Mouse (Mus musculus) embryonic facial prominence, embryonic 12.5 days (tissue): ENCODE results near the gene Dpf2. TPM values are rescaled to one million over a fixed set of nuclear protein-coding genes. Genes with fewer than 3 reads are reported as not detected.

Experiments used
- ATAC-seq: fragments of 200-750 bp; cut with Nextera tagmentation; 2 replicates; pipeline ENCODE4 v1.8.0; 2017; ENCODE audit not compliant: insufficient number of reproducible peaks, insufficient read depth, low FRiP score, low TSS enrichment
- H3K27ac ChIP-seq: fragments of 300-500 bp; sonication (generic); 2 replicates; pipeline ENCODE4 v1.5.1; 2016; ENCODE audit warnings: mild to moderate bottlenecking
- H3K27me3 ChIP-seq: fragments of 300-500 bp; sonication (generic); 2 replicates; pipeline ENCODE4 v1.6.1; 2016; ENCODE audit warnings: mild to moderate bottlenecking, moderate library complexity
- H3K36me3 ChIP-seq: fragments of 300-500 bp; sonication (generic); 2 replicates; pipeline ENCODE4 v1.6.1; 2016; ENCODE audit warnings: mild to moderate bottlenecking
- H3K4me1 ChIP-seq: fragments of 300-500 bp; sonication (generic); 2 replicates; pipeline ENCODE4 v1.6.1; 2016
- H3K4me2 ChIP-seq: fragments of 300-500 bp; sonication (generic); replicated peaks from 2 replicates; pipeline ENCODE4 v1.6.1; 2016; ENCODE audit warnings: mild to moderate bottlenecking, moderate library complexity
- H3K4me3 ChIP-seq: fragments of 300-500 bp; sonication (generic); 2 replicates; pipeline ENCODE4 v1.5.1; 2016; ENCODE audit warnings: mild to moderate bottlenecking
- H3K9ac ChIP-seq: fragments of 300-500 bp; sonication (generic); 2 replicates; pipeline ENCODE4 v1.6.1; 2016; ENCODE audit warnings: mild to moderate bottlenecking, moderate library complexity
- H3K9me3 ChIP-seq: fragments of 300-500 bp; sonication (generic); 2 replicates; pipeline ENCODE4 v1.6.1; 2016; ENCODE audit warnings: mild to moderate bottlenecking, moderate library complexity
- WGBS: fragments of 180-500 bp; shearing (Covaris S2); methylation state at CpG from one replicate; pipeline ENCODE4 v1.1.7; 2016; 5-methylcytosine and 5-hydroxymethylcytosine counted together
- polyA plus RNA-seq: library from polyadenylated mRNA; unstranded; fragments of >200 nt; fragmentation: Nextera tagmentation; extraction: Ambion mirVana; gene quantifications from 2 replicates; pipeline ENCODE4 v1.2.1, GENCODE M21; 2016

Gene Dpf2
- 192 and 207 TPM in 2 replicates for polyA plus RNA-seq

DNA sequence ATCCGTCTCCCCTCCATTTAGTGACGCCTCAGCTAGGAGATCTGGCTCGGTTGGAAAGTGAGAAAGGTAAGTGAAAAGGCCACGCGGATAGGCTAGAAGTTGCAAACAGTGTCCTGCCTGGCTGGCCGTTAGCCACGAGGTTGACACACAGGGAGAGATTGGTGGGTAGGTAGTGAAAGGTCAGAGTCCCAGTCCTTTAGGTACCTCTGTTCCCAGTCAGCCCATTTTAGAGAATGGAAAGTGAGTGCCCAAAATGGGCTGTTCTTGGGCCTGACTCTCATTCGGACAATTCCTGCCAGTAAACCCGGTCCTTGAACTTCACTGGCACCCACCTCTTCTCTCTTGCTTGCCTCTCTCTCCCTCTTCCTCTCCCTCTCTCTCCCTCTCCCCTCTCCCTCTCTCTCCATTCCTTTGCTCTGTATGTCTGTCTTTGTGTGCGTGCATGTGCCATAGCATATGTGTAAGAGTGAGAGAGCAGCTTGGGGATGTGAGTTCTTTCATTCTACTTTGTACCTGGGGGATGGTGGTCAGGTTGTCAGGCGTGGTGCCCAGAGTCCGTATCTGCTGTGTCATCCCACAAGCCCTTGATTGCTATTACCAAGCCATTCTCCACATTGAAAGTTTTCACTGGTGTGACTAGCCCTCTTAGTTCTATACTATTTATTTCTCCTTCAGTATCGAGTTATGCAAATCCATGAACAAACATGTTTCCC is at the start of gene Dpf2:
Gene Dpf2, minus strand, starts transcription at position 4 of the 713 bp plus-strand sequence.
- Histone ChIP-seq H3K9me3 (no peaks in the 10 kb centered on the region), H3K27me3 (no peaks in the 10 kb centered on the region), H3K4me1 (peaks cover 18% of the 10 kb centered on the region), H3K9ac (peak within 1 kb of the TSS; percentile 98), H3K4me3 (peak within 1 kb of the TSS; percentile 97), H3K27ac (peak within 1 kb of the TSS; percentile 91), H3K36me3 (no peaks in the 10 kb centered on the region; the same call in 1 of the 2 replicates), H3K4me2 (peak within 1 kb of the TSS; percentile 72)
- WGBS, result 26% methylated on average over 11 of the region's 13 CpGs
- ATAC-seq, result no peak

DNA sequence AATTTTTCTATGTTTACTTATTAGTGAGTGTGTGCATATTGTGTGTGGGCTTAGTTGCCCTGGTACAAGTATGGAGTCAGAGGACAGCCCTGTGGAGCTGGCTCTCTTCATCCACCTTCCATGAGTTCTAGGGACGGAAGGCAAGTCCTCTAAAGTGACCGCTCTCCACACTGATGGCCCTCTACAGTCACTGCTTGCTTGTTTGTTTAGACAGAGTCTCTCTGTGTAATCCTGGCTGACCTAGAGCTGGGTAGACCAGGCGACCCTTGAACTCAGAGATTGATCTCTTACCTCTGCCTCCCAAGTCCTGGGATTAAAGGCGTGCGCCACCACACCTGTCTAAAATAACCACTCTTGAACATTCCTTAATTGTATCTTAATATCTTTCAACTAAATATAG is 44.6 kb upstream of the Dpf2 start:
- Histone ChIP-seq H3K27ac (no peak overlapping the region), H3K9ac (no peak overlapping the region), H3K9me3 (no peaks in the 10 kb centered on the region), H3K4me1 (peaks cover 7% of the 10 kb centered on the region), H3K36me3 (peaks cover 59% of the 10 kb centered on the region), H3K4me3 (no peak overlapping the region), H3K27me3 (no peaks in the 10 kb centered on the region), H3K4me2 (no peak overlapping the region)
- ATAC-seq, result no peak
- WGBS, result 88% methylated on average over 5 of the region's 5 CpGs

DNA sequence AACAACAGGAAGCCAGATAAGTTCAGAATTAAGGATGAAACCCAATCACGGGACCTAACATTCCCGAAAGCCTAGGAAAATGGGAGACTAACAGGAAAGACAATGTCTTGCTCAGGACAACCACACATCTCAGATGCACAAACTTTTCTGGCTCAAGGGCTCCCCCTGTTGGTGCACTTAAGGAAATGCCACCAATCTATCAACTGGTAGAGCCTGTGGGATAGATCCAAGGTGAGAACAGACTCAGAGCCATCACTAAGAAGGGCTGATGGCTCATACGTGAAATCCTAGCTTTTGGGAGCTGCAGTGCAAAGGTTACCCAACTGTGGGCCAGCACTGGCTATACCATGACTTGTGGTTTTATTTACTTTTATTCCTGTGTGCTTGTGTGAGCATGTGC is 43.9 kb upstream of the Dpf2 start:
- Histone ChIP-seq H3K9ac (no peak overlapping the region), H3K27me3 (no peaks in the 10 kb centered on the region), H3K4me3 (no peak overlapping the region), H3K4me2 (no peak overlapping the region), H3K36me3 (peaks cover 66% of the 10 kb centered on the region), H3K4me1 (peaks cover 13% of the 10 kb centered on the region; the same call in 1 of the 2 replicates), H3K27ac (no peak overlapping the region), H3K9me3 (no peaks in the 10 kb centered on the region)
- 31% methylated on average over 3 of the region's 3 CpGs for WGBS
- ATAC-seq, result peak; percentile 59; the same call in 1 of the 2 replicates

DNA sequence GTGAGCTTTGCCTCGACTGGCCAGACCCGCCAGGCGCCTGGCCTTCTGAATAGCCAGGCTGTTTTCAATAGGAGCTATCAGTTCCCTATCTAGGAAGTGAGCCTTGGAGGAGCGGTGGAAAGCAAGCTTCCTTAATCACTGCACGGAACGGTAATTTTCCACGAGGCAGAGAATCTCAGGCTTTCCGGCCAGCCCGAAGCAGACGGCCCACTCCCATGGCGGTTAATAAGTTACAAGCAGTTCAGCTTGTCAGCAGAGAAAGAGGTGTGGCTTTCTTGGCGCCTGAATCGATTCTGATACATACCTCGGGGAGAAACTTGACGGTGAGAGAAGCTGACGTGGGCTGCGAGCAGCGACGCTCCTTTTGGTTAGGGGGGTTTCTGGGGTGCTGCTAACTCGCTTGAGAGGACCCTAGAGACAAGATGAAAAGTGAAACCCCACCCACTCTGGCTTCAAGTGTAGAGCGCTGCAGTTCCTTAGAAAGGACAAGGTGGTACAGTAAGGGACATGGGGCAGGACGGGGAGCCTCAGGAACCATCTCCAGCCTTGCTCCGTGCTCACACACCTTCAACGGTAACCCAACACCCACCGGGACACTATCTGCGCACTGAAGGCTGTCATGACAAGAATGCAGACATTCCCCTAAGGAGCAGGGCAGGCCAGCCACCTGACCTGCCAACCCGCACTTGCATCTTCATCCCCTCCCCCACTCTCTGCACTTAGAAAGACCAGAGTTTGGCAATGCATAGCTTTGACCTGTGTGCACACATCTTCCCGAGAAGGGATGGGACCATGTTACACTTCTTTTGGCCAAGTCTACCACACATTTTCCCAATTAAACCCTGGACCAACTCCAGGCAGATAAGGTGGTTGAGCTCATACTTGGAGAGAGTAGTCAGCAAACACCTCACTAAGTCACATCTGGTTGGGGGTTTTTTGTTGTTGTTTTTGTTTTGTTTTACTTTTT is 43.2 kb upstream of the Dpf2 start:
- Histone ChIP-seq H3K4me1 (peaks cover 15% of the 10 kb centered on the region; the same call in 1 of the 2 replicates), H3K9me3 (no peaks in the 10 kb centered on the region), H3K4me3 (no peak overlapping the region), H3K27ac (peak overlapping the region; percentile 51; the same call in 1 of the 2 replicates), H3K27me3 (no peaks in the 10 kb centered on the region), H3K36me3 (peaks cover 66% of the 10 kb centered on the region), H3K4me2 (no peak overlapping the region), H3K9ac (no peak overlapping the region)
- 76% methylated on average over 28 of the region's 28 CpGs for WGBS
- ATAC-seq, result no peak

DNA sequence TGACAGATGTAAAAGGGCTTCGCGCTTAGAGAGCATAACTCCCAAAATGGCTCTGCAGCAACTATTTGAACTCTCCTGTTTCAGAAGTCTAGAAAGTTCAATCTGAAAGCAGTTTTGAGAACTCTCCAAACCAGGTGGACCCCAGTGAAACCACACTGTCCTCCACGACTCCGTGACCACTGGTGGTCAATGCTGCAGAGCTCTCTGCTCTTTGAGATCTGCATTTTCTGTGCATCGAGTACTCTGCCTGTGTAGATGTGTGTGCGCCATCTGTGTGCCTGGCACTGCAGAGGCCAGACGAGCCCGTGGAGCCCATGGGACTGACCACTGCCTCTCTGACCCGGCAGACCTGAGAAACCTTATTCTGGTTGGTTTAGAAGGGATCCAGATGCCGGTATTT is 42.1 kb upstream of the Dpf2 start:
- peaks cover 71% of the 10 kb centered on the region for H3K36me3 ChIP-seq
- H3K4me1 ChIP-seq, result peaks cover 15% of the 10 kb centered on the region; the same call in 1 of the 2 replicates
- no peak overlapping the region for H3K9ac ChIP-seq
- no peak for ATAC-seq
- H3K4me3 ChIP-seq, result no peak overlapping the region
- H3K4me2 ChIP-seq, result no peak overlapping the region
- H3K27ac ChIP-seq, result no peak overlapping the region; the same call in 1 of the 2 replicates
- H3K27me3 ChIP-seq, result no peaks in the 10 kb centered on the region
- H3K9me3 ChIP-seq, result no peaks in the 10 kb centered on the region
- WGBS, result 91% methylated on average over 10 of the region's 10 CpGs

DNA sequence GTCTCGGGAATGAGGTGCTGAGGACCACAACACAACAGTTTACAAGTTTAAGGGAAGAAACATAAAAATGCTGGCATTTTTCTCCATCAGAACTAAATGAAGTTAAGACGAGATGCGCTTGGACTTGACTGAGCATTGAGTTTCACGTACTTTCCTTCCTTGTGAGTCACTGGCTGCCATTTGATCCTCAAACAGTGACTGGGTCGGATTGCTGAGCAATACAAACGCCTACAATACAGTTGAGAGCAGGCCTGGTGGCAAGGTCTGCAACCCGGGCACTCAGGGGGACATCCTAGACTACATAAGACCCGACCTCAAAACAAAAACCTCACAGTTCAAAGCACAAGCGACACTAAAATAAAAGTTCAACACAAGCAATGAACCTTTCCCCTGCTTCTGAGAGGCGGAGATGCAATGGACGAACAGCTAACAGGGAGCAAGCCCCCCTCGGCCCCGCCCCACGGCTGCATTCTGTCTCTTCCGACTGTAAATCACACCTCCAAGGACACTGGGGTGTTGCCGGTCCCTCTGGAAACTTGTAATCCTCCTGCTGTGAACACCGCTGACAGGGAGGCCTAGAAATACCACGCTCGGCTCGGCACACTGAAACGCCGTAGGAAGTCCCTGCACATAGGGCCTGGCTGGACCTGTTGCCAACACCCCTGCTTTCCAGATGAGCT is 41.4 kb upstream of the Dpf2 start:
- Histone ChIP-seq H3K27ac (no peak overlapping the region), H3K4me3 (no peak overlapping the region), H3K4me2 (no peak overlapping the region), H3K4me1 (peaks cover 15% of the 10 kb centered on the region; the same call in 1 of the 2 replicates), H3K27me3 (no peaks in the 10 kb centered on the region), H3K9me3 (no peaks in the 10 kb centered on the region), H3K36me3 (peaks cover 71% of the 10 kb centered on the region), H3K9ac (no peak overlapping the region)
- no peak for ATAC-seq
- 84% methylated on average over 22 of the region's 22 CpGs for WGBS

DNA sequence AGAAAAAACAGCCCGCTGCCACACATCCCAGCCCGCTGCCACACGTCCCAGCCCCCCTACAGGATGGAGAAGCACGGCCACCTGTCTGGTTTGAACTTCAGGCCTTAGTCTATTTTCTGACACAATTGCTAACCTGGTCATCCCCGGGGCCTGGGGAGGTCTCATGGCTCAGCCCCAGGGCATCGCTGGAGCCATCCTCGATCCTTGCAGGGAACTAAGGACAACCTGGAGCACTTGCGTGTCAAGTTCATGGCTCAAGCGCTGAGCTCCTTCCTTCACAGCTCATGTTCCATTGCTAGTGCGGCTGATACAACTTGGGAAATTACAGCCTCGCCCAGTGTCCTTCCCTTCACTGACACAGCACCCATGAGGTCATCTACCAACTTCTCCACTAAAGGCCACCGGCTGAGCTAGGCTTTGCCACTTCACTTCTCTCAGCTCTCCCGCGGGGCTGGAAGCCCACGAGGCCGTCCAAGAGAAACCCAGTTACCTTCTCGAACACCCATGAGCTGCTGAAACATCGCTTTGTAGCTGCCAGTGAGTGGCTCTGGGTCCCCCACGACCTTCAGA is 40.5 kb upstream of the Dpf2 start:
- WGBS, result 92% methylated on average over 19 of the region's 19 CpGs
- H3K27ac ChIP-seq, result peak overlapping the region; percentile 69; the same call in 1 of the 2 replicates

DNA sequence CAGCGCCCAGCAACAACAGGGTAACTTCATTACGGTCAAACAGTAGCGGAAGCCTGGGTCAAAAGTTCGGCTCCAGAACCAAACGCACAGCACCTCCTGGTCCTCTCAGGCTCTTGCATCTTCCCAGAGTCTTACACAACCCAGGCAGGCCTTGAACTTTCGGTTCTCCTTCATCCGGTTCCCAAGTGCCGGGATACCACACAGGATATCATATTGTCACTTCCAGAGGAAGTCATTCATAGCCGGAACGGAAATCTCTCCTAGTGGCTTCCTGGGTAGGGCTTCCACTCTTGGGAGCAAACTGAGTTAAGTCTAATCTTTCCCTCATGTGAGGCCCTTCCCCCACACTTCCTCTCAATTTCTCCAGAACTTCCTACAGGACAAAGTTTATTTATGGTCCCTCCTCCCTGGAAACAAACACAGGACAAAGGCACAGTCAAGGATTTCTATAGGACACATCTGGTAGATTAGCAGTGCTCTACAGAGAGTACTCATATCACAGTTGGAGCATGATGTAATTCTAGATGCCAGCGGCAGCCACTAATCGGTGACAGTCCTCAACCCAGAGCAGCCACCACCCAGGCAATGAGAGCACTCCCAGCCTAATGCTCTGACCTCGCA is 39.4 kb upstream of the Dpf2 start:
- Histone ChIP-seq H3K9ac (0 out of 2 replicates have a peak overlapping the region, but pooled peaks have one; percentile 17), H3K4me1 (peaks cover 15% of the 10 kb centered on the region; the same call in 1 of the 2 replicates), H3K4me2 (no peak overlapping the region), H3K9me3 (no peaks in the 10 kb centered on the region), H3K27me3 (no peaks in the 10 kb centered on the region), H3K4me3 (no peak overlapping the region), H3K27ac (peak overlapping the region; percentile 69), H3K36me3 (peaks cover 66% of the 10 kb centered on the region)
- ATAC-seq, result no peak
- 55% methylated on average over 13 of the region's 13 CpGs for WGBS

More for the DNA sequence above, 40.5 kb upstream of the Dpf2 start:
- Histone ChIP-seq H3K27me3 (no peaks in the 10 kb centered on the region), H3K9ac (no peak overlapping the region), H3K4me1 (peaks cover 15% of the 10 kb centered on the region; the same call in 1 of the 2 replicates), H3K9me3 (no peaks in the 10 kb centered on the region), H3K36me3 (peaks cover 68% of the 10 kb centered on the region), H3K4me3 (no peak overlapping the region), H3K4me2 (no peak overlapping the region)
- ATAC-seq, result no peak

DNA sequence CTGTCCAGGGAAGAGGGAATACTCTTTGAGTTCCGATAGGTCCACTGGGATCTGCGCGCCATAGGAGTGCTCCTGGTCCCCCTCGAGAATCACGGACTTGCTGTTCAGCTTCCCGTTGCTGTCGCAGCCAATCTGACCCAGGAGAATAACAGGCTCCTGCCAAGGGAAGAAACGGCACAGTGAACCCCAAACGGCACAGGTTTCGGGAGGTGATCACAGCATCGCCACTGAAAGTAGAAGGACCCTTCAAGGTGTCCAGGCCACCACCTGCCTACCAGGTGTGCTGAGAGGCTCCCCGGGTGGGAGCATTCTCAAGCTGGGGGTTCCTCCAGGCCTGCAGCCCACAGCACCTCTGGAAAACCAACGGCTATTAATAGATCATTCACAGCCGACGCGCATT is 38.8 kb upstream of the Dpf2 start:
- no peaks in the 10 kb centered on the region for H3K9me3 ChIP-seq
- no peak for ATAC-seq
- peaks cover 15% of the 10 kb centered on the region; the same call in 1 of the 2 replicates for H3K4me1 ChIP-seq
- H3K27ac ChIP-seq, result peak overlapping the region; percentile 69
- H3K27me3 ChIP-seq, result no peaks in the 10 kb centered on the region
- no peak overlapping the region for H3K4me2 ChIP-seq
- WGBS, result 83% methylated on average over 16 of the region's 16 CpGs
- peaks cover 66% of the 10 kb centered on the region for H3K36me3 ChIP-seq
- H3K4me3 ChIP-seq, result no peak overlapping the region
- H3K9ac ChIP-seq, result no peak overlapping the region

DNA sequence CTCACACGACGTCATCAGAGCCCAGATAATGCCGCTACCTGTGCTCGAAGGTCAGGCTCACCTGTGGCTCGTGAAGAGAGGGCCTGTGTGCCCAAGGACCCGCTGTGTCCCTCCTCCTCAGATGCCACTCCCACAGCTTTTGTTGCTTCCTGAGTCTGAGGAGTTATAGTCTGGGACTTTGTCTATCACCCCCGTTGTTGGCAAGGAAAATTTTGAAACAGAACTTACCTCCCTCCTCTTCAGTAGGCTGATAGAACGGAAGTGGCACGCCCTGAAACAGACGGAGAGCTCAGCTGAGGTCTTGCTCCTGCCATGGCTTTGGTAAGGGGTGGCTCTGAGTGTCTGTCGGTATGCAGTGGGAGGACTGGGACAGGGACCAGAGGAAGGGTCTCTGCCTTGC is 37.4 kb upstream of the Dpf2 start:
- Histone ChIP-seq H3K4me1 (peaks cover 15% of the 10 kb centered on the region; the same call in 1 of the 2 replicates), H3K27me3 (no peaks in the 10 kb centered on the region), H3K4me2 (no peak overlapping the region), H3K36me3 (peaks cover 75% of the 10 kb centered on the region), H3K9ac (no peak overlapping the region), H3K27ac (no peak overlapping the region), H3K9me3 (no peaks in the 10 kb centered on the region), H3K4me3 (no peak overlapping the region)
- 94% methylated on average over 11 of the region's 11 CpGs for WGBS
- no peak for ATAC-seq
